Mouse (Mus musculus) intestine, postnatal 0 days (tissue): Measurements from ENCODE around the gene Ccdc40. TPM values are rescaled to one million over a fixed set of nuclear protein-coding genes. Genes with fewer than 3 reads are reported as not detected.

ENCODE experiments used
- ATAC-seq: fragments of 200-750 bp; cut with Nextera tagmentation; 2 replicates; pipeline ENCODE4 v1.8.0; 2017; ENCODE audit warnings: mild to moderate bottlenecking, moderate TSS enrichment, moderate library complexity
- H3K27ac ChIP-seq: fragments of 300-500 bp; sonication (generic); 2 replicates; pipeline ENCODE4 v1.5.1; 2014; ENCODE audit warnings: mild to moderate bottlenecking, low read depth, low read length, moderate library complexity
- H3K27me3 ChIP-seq: fragments of 300-500 bp; sonication (generic); replicated peaks from 2 replicates; pipeline ENCODE4 v1.6.1; 2014; ENCODE audit warnings: low read length, mixed read lengths; ENCODE audit not compliant: control insufficient read depth, insufficient read depth
- H3K36me3 ChIP-seq: fragments of 300-500 bp; sonication (generic); 2 replicates; pipeline ENCODE4 v1.6.1; 2014; ENCODE audit warnings: mild to moderate bottlenecking, moderate library complexity; ENCODE audit not compliant: control insufficient read depth, insufficient read depth
- H3K4me1 ChIP-seq: fragments of 300-500 bp; sonication (generic); replicated peaks from 2 replicates; pipeline ENCODE4 v1.6.1; 2014; ENCODE audit warnings: antibody characterized with exemption, low read length, mixed read lengths; ENCODE audit not compliant: control insufficient read depth, insufficient read depth
- H3K4me2 ChIP-seq: fragments of 300-500 bp; sonication (generic); replicated peaks from 2 replicates; pipeline ENCODE4 v1.6.1; 2014; ENCODE audit warnings: low read depth, mild to moderate bottlenecking, moderate library complexity
- H3K4me3 ChIP-seq: fragments of 300-500 bp; sonication (generic); 2 replicates; pipeline ENCODE4 v1.5.1; 2014; ENCODE audit warnings: low read depth, low read length
- H3K9ac ChIP-seq: fragments of 300-500 bp; sonication (generic); 2 replicates; pipeline ENCODE4 v1.6.1; 2014; ENCODE audit warnings: mild to moderate bottlenecking, low read depth, low read length
- H3K9me3 ChIP-seq: fragments of 300-500 bp; sonication (generic); 2 replicates; pipeline ENCODE4 v1.6.1; 2016; ENCODE audit warnings: mixed run types; ENCODE audit not compliant: control insufficient read depth
- CTCF ChIP-seq: sonication (generic); IDR thresholded peaks from 2 replicates; pipeline ENCODE4 v1.5.1; 2016; ENCODE audit warnings: low read depth, mild to moderate bottlenecking, control low read depth, antibody characterized with exemption, moderate library complexity
- WGBS: fragments of 180-500 bp; shearing (Covaris S2); extraction: QIAGEN DNeasy Blood & Tissue Kit; methylation state at CpG from one replicate; pipeline ENCODE4 v1.1.7; 2014; 5-methylcytosine and 5-hydroxymethylcytosine counted together
- polyA plus RNA-seq: library from polyadenylated mRNA; unstranded; fragments of >200 nt; fragmentation: Nextera tagmentation; extraction: Ambion mirVana; gene quantifications from 2 replicates; pipeline ENCODE4 v1.2.1, GENCODE M21; 2015

Ccdc40 gene
- polyA plus RNA-seq, 1 experiment from 2014 or later, result 1.5 TPM

GRCm38 (mm10) chr11:119219816-119220465 is 8.4 kb upstream of the Ccdc40 start:
- TF ChIP-seq CTCF, result no peak
- Histone ChIP-seq H3K9me3 (no peaks in the 10 kb centered on the region), H3K27me3 (no peaks in the 10 kb centered on the region), H3K4me2 (peak overlapping the region; percentile 60), H3K9ac (no peak overlapping the region), H3K4me1 (peaks cover 13% of the 10 kb centered on the region), H3K4me3 (peak overlapping the region; percentile 21; the same call in 1 of the 2 replicates), H3K36me3 (no peaks in the 10 kb centered on the region; the same call in 1 of the 2 replicates), H3K27ac (peak overlapping the region; percentile 78)
- ATAC-seq, result peak; percentile 65
- WGBS, result 27% methylated on average over 17 of the region's 17 CpGs

- Histone ChIP-seq H3K4me3 (no peak overlapping the region), H3K36me3 (no peaks in the 10 kb centered on the region; the same call in 1 of the 2 replicates), H3K9ac (no peak overlapping the region), H3K4me1 (no peaks in the 10 kb centered on the region), H3K27ac (no peak overlapping the region), H3K4me2 (no peak overlapping the region), H3K27me3 (no peaks in the 10 kb centered on the region), H3K9me3 (no peaks in the 10 kb centered on the region)
- ATAC-seq, result no peak
- WGBS, result 60% methylated on average over 10 of the region's 11 CpGs
- no peak for TF ChIP-seq CTCF
Measured at GRCm38 (mm10) chr11:119221812-119222510, 6.4 kb upstream of the Ccdc40 start.

- Histone ChIP-seq H3K4me3 (no peak overlapping the region), H3K36me3 (no peaks in the 10 kb centered on the region; the same call in 1 of the 2 replicates), H3K4me1 (no peaks in the 10 kb centered on the region), H3K9me3 (no peaks in the 10 kb centered on the region), H3K4me2 (no peak overlapping the region), H3K9ac (no peak overlapping the region), H3K27me3 (no peaks in the 10 kb centered on the region), H3K27ac (peak overlapping the region; percentile 11; the same call in 1 of the 2 replicates)
- TF ChIP-seq CTCF, result no peak
- ATAC-seq, result no peak
- 71% methylated on average over 20 of the region's 20 CpGs for WGBS
Measured at GRCm38 (mm10) chr11:119223124-119223890, 5.1 kb upstream of the Ccdc40 start.

GRCm38 (mm10) chr11:119224926-119225325 is 3.4 kb upstream of the Ccdc40 start:
- ATAC-seq, result no peak
- H3K4me1 ChIP-seq, result no peaks in the 10 kb centered on the region
- 93% methylated on average over 6 of the region's 6 CpGs for WGBS

GRCm38 (mm10) chr11:119225634-119226033 is 2.7 kb upstream of the Ccdc40 start:
- no peak overlapping the region for H3K4me2 ChIP-seq
- no peaks in the 10 kb centered on the region for H3K9me3 ChIP-seq
- no peak for ATAC-seq
- H3K27me3 ChIP-seq, result peaks cover 11% of the 10 kb centered on the region; the same call in 1 of the 2 replicates
- H3K27ac ChIP-seq, result no peak overlapping the region
- WGBS, result 83% methylated on average over 9 of the region's 9 CpGs
- no peak for TF ChIP-seq CTCF
- H3K9ac ChIP-seq, result no peak overlapping the region
- H3K36me3 ChIP-seq, result no peaks in the 10 kb centered on the region; the same call in 1 of the 2 replicates
- H3K4me3 ChIP-seq, result no peak overlapping the region
- no peaks in the 10 kb centered on the region for H3K4me1 ChIP-seq

More at GRCm38 (mm10) chr11:119224926-119225325, 3.4 kb upstream of the Ccdc40 start:
- Histone ChIP-seq H3K36me3 (no peaks in the 10 kb centered on the region; the same call in 1 of the 2 replicates), H3K27me3 (peaks cover 10% of the 10 kb centered on the region; the same call in 1 of the 2 replicates), H3K27ac (no peak overlapping the region), H3K9ac (no peak overlapping the region), H3K4me3 (no peak overlapping the region), H3K9me3 (no peaks in the 10 kb centered on the region), H3K4me2 (no peak overlapping the region)
- TF ChIP-seq CTCF, result no peak

GRCm38 (mm10) chr11:119227591-119227990 is 781 bp upstream of the Ccdc40 start:
- Histone ChIP-seq H3K27ac (no peak overlapping the region), H3K9me3 (no peaks in the 10 kb centered on the region), H3K27me3 (peaks cover 11% of the 10 kb centered on the region; the same call in 1 of the 2 replicates), H3K4me1 (no peaks in the 10 kb centered on the region), H3K9ac (peak overlapping the region; percentile 71), H3K4me2 (peak overlapping the region; percentile 99), H3K36me3 (no peaks in the 10 kb centered on the region; the same call in 1 of the 2 replicates), H3K4me3 (peak overlapping the region; percentile 64)
- no peak for TF ChIP-seq CTCF
- WGBS, result 3% methylated on average over 12 of the region's 12 CpGs
- ATAC-seq, result no peak
